Comparison of ENCODE assay signal across 1 mouse cellular context in genomic region chr11:77983191-77983936, GRCm38 (mm10).
A peak's percentile ranks its signal among the peaks of the same experiment; 100 is the strongest.
TF ChIP-seq lines count a peak whose summit lies in the region.

No protein-coding gene starts in this region.

TF ChIP-seq in MEL, 35 proteins besides CTCF, POLR2A, EP300 and RAD21 (continued from another document):
- peak; percentile 31; the same call in 1 of the 2 replicates for TF ChIP-seq CHD2 (IDR thresholded peaks at IDR 0.05; ENCODE audit: low read length)
- TF ChIP-seq ZNF384 (IDR thresholded peaks at IDR 0.05; ENCODE audit: low read depth, low read length) = no peak
- TF ChIP-seq NELFE (IDR thresholded peaks at IDR 0.05; ENCODE audit: low read depth, low read length) = peak; percentile 14
- TF ChIP-seq JUND (IDR thresholded peaks at IDR 0.05; ENCODE audit: low read depth, low read length) = no peak
- TF ChIP-seq RCOR1 (IDR thresholded peaks at IDR 0.05; ENCODE audit: low read depth, low read length) = 0 out of 2 replicates have a peak, but pooled peaks have one; percentile 18
- TF ChIP-seq SIN3A (IDR thresholded peaks at IDR 0.05; ENCODE audit: low read length) = peak; percentile 62
- peak; percentile 62 for TF ChIP-seq HCFC1 (IDR thresholded peaks at IDR 0.05; ENCODE audit: low read depth, low read length)
